Mouse (Mus musculus) intestine, postnatal 0 days (tissue): Measurements from ENCODE around the gene Cntn2. TPM values are rescaled to one million over a fixed set of nuclear protein-coding genes. Genes with fewer than 3 reads are reported as not detected.

Experiments
- ATAC-seq: fragments of 200-750 bp; cut with Nextera tagmentation; 2 replicates; pipeline ENCODE4 v1.8.0; 2017; ENCODE audit warnings: mild to moderate bottlenecking, moderate TSS enrichment, moderate library complexity
- H3K27ac ChIP-seq: fragments of 300-500 bp; sonication (generic); 2 replicates; pipeline ENCODE4 v1.5.1; 2014; ENCODE audit warnings: mild to moderate bottlenecking, low read depth, low read length, moderate library complexity
- H3K27me3 ChIP-seq: fragments of 300-500 bp; sonication (generic); replicated peaks from 2 replicates; pipeline ENCODE4 v1.6.1; 2014; ENCODE audit warnings: low read length, mixed read lengths; ENCODE audit not compliant: control insufficient read depth, insufficient read depth
- H3K36me3 ChIP-seq: fragments of 300-500 bp; sonication (generic); 2 replicates; pipeline ENCODE4 v1.6.1; 2014; ENCODE audit warnings: mild to moderate bottlenecking, moderate library complexity; ENCODE audit not compliant: control insufficient read depth, insufficient read depth
- H3K4me1 ChIP-seq: fragments of 300-500 bp; sonication (generic); replicated peaks from 2 replicates; pipeline ENCODE4 v1.6.1; 2014; ENCODE audit warnings: antibody characterized with exemption, low read length, mixed read lengths; ENCODE audit not compliant: control insufficient read depth, insufficient read depth
- H3K4me2 ChIP-seq: fragments of 300-500 bp; sonication (generic); replicated peaks from 2 replicates; pipeline ENCODE4 v1.6.1; 2014; ENCODE audit warnings: low read depth, mild to moderate bottlenecking, moderate library complexity
- H3K4me3 ChIP-seq: fragments of 300-500 bp; sonication (generic); 2 replicates; pipeline ENCODE4 v1.5.1; 2014; ENCODE audit warnings: low read depth, low read length
- H3K9ac ChIP-seq: fragments of 300-500 bp; sonication (generic); 2 replicates; pipeline ENCODE4 v1.6.1; 2014; ENCODE audit warnings: mild to moderate bottlenecking, low read depth, low read length
- H3K9me3 ChIP-seq: fragments of 300-500 bp; sonication (generic); 2 replicates; pipeline ENCODE4 v1.6.1; 2016; ENCODE audit warnings: mixed run types; ENCODE audit not compliant: control insufficient read depth
- CTCF ChIP-seq: sonication (generic); IDR thresholded peaks from 2 replicates; pipeline ENCODE4 v1.5.1; 2016; ENCODE audit warnings: low read depth, mild to moderate bottlenecking, control low read depth, antibody characterized with exemption, moderate library complexity
- WGBS: fragments of 180-500 bp; shearing (Covaris S2); extraction: QIAGEN DNeasy Blood & Tissue Kit; methylation state at CpG from one replicate; pipeline ENCODE4 v1.1.7; 2014; 5-methylcytosine and 5-hydroxymethylcytosine counted together
- polyA plus RNA-seq: library from polyadenylated mRNA; unstranded; fragments of >200 nt; fragmentation: Nextera tagmentation; extraction: Ambion mirVana; gene quantifications from 2 replicates; pipeline ENCODE4 v1.2.1, GENCODE M21; 2015

The Cntn2 gene
- polyA plus RNA-seq, 1 experiment from 2014 or later, result 0.14 TPM

- no peak for ATAC-seq
- WGBS, result 96% methylated on average over 15 of the region's 15 CpGs
- H3K9me3 ChIP-seq, result no peaks in the 10 kb centered on the region
- H3K4me2 ChIP-seq, result no peak overlapping the region
- no peak overlapping the region for H3K9ac ChIP-seq
- H3K4me3 ChIP-seq, result no peak overlapping the region
- TF ChIP-seq CTCF, result no peak
- H3K27ac ChIP-seq, result no peak overlapping the region
- no peaks in the 10 kb centered on the region for H3K36me3 ChIP-seq
- no peaks in the 10 kb centered on the region for H3K27me3 ChIP-seq
- no peaks in the 10 kb centered on the region for H3K4me1 ChIP-seq
Measured at GRCm38 (mm10) chr1:132570068-132570780, 27.2 kb upstream of the Cntn2 start.

DNA sequence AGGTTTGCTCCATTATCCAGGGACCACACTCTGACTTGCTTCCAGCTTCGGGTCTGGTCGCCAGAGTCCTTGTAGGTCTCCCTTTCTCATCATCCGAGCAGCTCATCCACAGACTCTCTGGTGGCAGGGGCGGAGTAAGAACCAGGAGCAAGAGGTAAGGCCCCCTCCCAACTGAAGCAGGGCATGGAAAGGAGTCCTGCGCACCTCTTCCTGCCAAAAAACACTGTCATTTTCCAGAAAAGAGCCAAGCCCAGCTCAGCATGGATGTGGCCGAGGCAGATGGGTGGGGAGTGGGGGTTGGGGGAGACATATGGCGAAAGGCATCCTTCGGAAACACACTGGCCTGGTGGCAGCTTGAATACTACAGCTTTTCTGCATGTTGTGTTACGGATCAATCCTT, 26.5 kb upstream of the Cntn2 start:
- no peaks in the 10 kb centered on the region for H3K27me3 ChIP-seq
- TF ChIP-seq CTCF, result no peak
- no peaks in the 10 kb centered on the region for H3K36me3 ChIP-seq
- no peaks in the 10 kb centered on the region for H3K4me1 ChIP-seq
- no peaks in the 10 kb centered on the region for H3K9me3 ChIP-seq
- H3K4me3 ChIP-seq, result no peak overlapping the region
- H3K4me2 ChIP-seq, result no peak overlapping the region
- ATAC-seq, result no peak
- 83% methylated on average over 9 of the region's 9 CpGs for WGBS
- H3K27ac ChIP-seq, result no peak overlapping the region
- no peak overlapping the region for H3K9ac ChIP-seq

GRCm38 (mm10) chr1:132567336-132568125, 24.5 kb upstream of the Cntn2 start:
- WGBS, result 86% methylated on average over 11 of the region's 11 CpGs
- ATAC-seq, result no peak

GRCm38 (mm10) chr1:132565766-132566165, 22.7 kb upstream of the Cntn2 start:
- no peak overlapping the region for H3K9ac ChIP-seq
- no peak for TF ChIP-seq CTCF
- H3K9me3 ChIP-seq, result no peaks in the 10 kb centered on the region
- 51% methylated on average over 7 of the region's 7 CpGs for WGBS
- H3K36me3 ChIP-seq, result no peaks in the 10 kb centered on the region
- no peak overlapping the region for H3K27ac ChIP-seq
- ATAC-seq, result no peak
- no peaks in the 10 kb centered on the region for H3K4me1 ChIP-seq
- no peak overlapping the region for H3K4me3 ChIP-seq
- H3K27me3 ChIP-seq, result no peaks in the 10 kb centered on the region
- no peak overlapping the region for H3K4me2 ChIP-seq

More at GRCm38 (mm10) chr1:132567336-132568125, 24.5 kb upstream of the Cntn2 start:
- no peaks in the 10 kb centered on the region for H3K9me3 ChIP-seq
- H3K27me3 ChIP-seq, result no peaks in the 10 kb centered on the region
- no peaks in the 10 kb centered on the region for H3K36me3 ChIP-seq
- no peak overlapping the region for H3K4me3 ChIP-seq
- H3K9ac ChIP-seq, result no peak overlapping the region
- no peak for TF ChIP-seq CTCF
- no peak overlapping the region for H3K27ac ChIP-seq
- H3K4me1 ChIP-seq, result no peaks in the 10 kb centered on the region
- H3K4me2 ChIP-seq, result no peak overlapping the region

GRCm38 (mm10) chr1:132564946-132565345, 21.9 kb upstream of the Cntn2 start:
- Histone ChIP-seq H3K36me3 (no peaks in the 10 kb centered on the region), H3K4me3 (no peak overlapping the region), H3K4me1 (no peaks in the 10 kb centered on the region), H3K4me2 (no peak overlapping the region), H3K9ac (no peak overlapping the region), H3K27me3 (no peaks in the 10 kb centered on the region), H3K27ac (no peak overlapping the region), H3K9me3 (no peaks in the 10 kb centered on the region)
- TF ChIP-seq CTCF, result no peak
- 19% methylated on average over 6 of the region's 6 CpGs for WGBS
- ATAC-seq, result no peak

DNA sequence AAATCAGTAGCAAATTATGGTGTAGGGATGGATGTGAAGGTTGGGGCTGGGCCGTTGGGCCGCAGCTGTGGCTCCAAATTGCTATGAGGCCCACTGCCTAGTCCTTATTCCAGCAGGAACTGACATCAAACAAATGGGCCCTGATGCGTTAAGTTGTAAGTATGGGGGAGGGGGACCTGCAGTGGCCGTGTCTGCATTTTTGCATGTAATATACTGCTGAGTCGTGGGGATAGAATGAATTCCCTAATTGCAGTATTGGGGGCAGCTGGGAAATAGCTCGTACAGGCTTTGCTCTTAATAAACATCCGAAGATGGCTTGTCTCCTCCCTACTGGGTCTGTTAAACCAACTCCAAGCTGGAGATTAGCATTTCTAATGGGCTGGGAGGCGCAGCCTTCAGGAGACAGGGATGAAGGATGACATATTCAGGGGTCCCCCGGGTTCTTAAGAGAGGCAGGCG, 19.3 kb upstream of the Cntn2 start:
- H3K9ac ChIP-seq, result no peak overlapping the region
- no peak for ATAC-seq

More for the DNA sequence above, 19.3 kb upstream of the Cntn2 start:
- Histone ChIP-seq H3K27ac (no peak overlapping the region), H3K4me1 (peaks cover 8% of the 10 kb centered on the region; the same call in 1 of the 2 replicates), H3K36me3 (no peaks in the 10 kb centered on the region), H3K27me3 (no peaks in the 10 kb centered on the region), H3K9me3 (no peaks in the 10 kb centered on the region), H3K4me2 (no peak overlapping the region), H3K4me3 (no peak overlapping the region)
- TF ChIP-seq CTCF, result no peak
- 44% methylated on average over 10 of the region's 10 CpGs for WGBS
